Comparison of ENCODE assay signal across 13 mouse cellular contexts in the genomic region with DNA sequence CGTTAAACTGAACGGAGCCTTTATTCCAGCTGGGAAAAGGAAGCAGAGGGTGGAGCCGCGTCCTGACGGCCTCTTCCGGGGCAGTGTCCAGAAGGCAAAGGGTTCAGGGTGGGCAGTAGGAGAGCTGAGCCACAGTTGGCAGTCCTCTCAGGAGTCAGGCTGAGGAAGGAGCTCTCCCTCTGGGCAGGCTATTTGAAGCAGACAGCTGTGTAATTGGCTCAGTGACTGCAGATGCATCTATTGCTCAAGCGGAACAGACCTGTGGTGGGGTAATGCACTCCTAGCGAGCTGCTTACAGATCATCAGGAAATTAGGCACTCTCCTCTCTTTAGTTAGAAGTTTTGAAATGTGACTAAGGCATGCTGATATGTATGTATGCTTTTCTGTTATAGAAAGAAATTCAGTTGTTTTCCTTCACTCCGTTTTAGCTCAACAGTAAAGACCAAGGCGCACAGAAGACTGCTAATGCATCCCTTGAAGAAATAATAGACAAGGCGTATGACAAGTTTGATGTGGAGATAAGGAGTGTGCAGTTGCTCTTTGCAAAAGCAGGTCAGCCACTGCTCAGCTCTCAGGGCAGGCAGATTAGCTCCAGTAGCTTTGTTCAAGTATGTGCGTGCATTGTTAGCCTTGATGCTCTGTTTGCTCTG. TPM values are rescaled to one million over a fixed set of nuclear protein-coding genes. Genes with fewer than 3 reads are reported as not detected.
DNase-seq lines count a peak whose midpoint lies in the region; ATAC-seq and TF ChIP-seq lines count a peak whose summit lies in the region.
"Had no signal": no experiment of that assay in that cellular context is flagged by ENCODE, and none has a peak within 500 bp of the region (broad histone marks: within the 10 kb centered on the region; RNA-seq: fewer than 3 reads in every experiment).

No protein-coding gene starts in this region.

- H3K4me3 ChIP-seq in gastrocnemius, adult 2 months = no peak overlapping the region
- no peak overlapping the region for H3K4me3 ChIP-seq in kidney, postnatal 0 days (replicated peaks; ENCODE audit: low read depth, low read length)
- H3K4me3 ChIP-seq in kidney, embryonic 15.5 days (replicated peaks) = no peak overlapping the region
- H3K4me3 ChIP-seq in midbrain, embryonic 14.5 days (replicated peaks; ENCODE audit: low read depth, low read length) = no peak overlapping the region
- no peak overlapping the region for H3K4me3 ChIP-seq in forebrain, embryonic 10.5 days
- H3K4me3 ChIP-seq: heart, embryonic 13.5 days; liver, embryonic 15.5 days had no signal

- 0 out of 2 replicates have a peak, but pooled peaks cover 13% of the 10 kb centered on the region for H3K36me3 ChIP-seq in kidney, postnatal 0 days (ENCODE audit: insufficient read depth, low read length)
- peaks cover 35% of the 10 kb centered on the region for H3K36me3 ChIP-seq in kidney, embryonic 15.5 days
- peaks cover 36% of the 10 kb centered on the region for H3K36me3 ChIP-seq in midbrain, embryonic 14.5 days (ENCODE audit: control insufficient read depth, insufficient read depth, low read length)
- H3K36me3 ChIP-seq in forebrain, embryonic 10.5 days (replicated peaks) = peaks cover 26% of the 10 kb centered on the region

- H3K27me3 ChIP-seq in kidney, postnatal 0 days (ENCODE audit: insufficient read depth, low read length) = no peaks in the 10 kb centered on the region
- H3K27me3 ChIP-seq in kidney, embryonic 15.5 days = no peaks in the 10 kb centered on the region
- no peaks in the 10 kb centered on the region for H3K27me3 ChIP-seq in midbrain, embryonic 14.5 days (ENCODE audit: control insufficient read depth, insufficient read depth, low read length)
- H3K27me3 ChIP-seq in forebrain, embryonic 10.5 days (ENCODE audit: poor library complexity, severe bottlenecking) = no peaks in the 10 kb centered on the region
- H3K27me3 ChIP-seq: heart, embryonic 13.5 days; liver, embryonic 15.5 days had no signal

- no peak overlapping the region for H3K9ac ChIP-seq in kidney, postnatal 0 days (ENCODE audit: low read depth, low read length)
- no peak overlapping the region for H3K9ac ChIP-seq in kidney, embryonic 15.5 days
- no peak overlapping the region for H3K9ac ChIP-seq in midbrain, embryonic 14.5 days (replicated peaks; ENCODE audit: low read length)
- H3K9ac ChIP-seq: heart, embryonic 13.5 days; liver, embryonic 15.5 days had no signal

- no peak for ATAC-seq in kidney, postnatal 0 days (replicated peaks; ENCODE audit: low FRiP score, low read depth)
- ATAC-seq in kidney, embryonic 15.5 days (replicated peaks; ENCODE audit: low FRiP score) = no peak
- no peak for ATAC-seq in midbrain, embryonic 14.5 days (ENCODE audit: low FRiP score, low TSS enrichment)
- ATAC-seq: forebrain, embryonic 14.5 days had no signal

- TF ChIP-seq CTCF in gastrocnemius, adult 2 months (IDR thresholded peaks at IDR 0.05) = no peak
- TF ChIP-seq CTCF in kidney, postnatal 0 days (IDR thresholded peaks at IDR 0.05; ENCODE audit: low read depth) = no peak

- no peaks in the 10 kb centered on the region for H3K9me3 ChIP-seq in kidney, postnatal 0 days (replicated peaks; ENCODE audit: low read length)
- no peaks in the 10 kb centered on the region for H3K9me3 ChIP-seq in kidney, embryonic 15.5 days (replicated peaks)
- H3K9me3 ChIP-seq in midbrain, embryonic 14.5 days (ENCODE audit: control insufficient read depth, low read length) = no peaks in the 10 kb centered on the region
- H3K9me3 ChIP-seq in forebrain, embryonic 10.5 days = no peaks in the 10 kb centered on the region
- H3K9me3 ChIP-seq: heart, embryonic 13.5 days; liver, embryonic 15.5 days had no signal

- WGBS in kidney, postnatal 0 days = 54% methylated on average over 12 of the region's 12 CpGs
- WGBS in kidney, embryonic 15.5 days = 61% methylated on average over 12 of the region's 12 CpGs
- 17% methylated on average over 12 of the region's 12 CpGs for WGBS in midbrain, embryonic 14.5 days
- WGBS in forebrain, embryonic 10.5 days = 70% methylated on average over 12 of the region's 12 CpGs

- intact Hi-C loops in gastrocnemius, adult 2 months (cut with DNase I) = no loop called here

- H3K4me2 ChIP-seq in kidney, postnatal 0 days (ENCODE audit: low read length) = no peak overlapping the region
- H3K4me2 ChIP-seq in kidney, embryonic 15.5 days = no peak overlapping the region
- H3K4me2 ChIP-seq in midbrain, embryonic 14.5 days (ENCODE audit: low read length) = no peak overlapping the region
- H3K4me2 ChIP-seq: heart, embryonic 13.5 days; liver, embryonic 15.5 days had no signal

- H3K27ac ChIP-seq in gastrocnemius, adult 2 months = no peak overlapping the region; the same call in 1 of the 2 replicates
- H3K27ac ChIP-seq in kidney, postnatal 0 days = no peak overlapping the region
- no peak overlapping the region for H3K27ac ChIP-seq in kidney, embryonic 15.5 days
- no peak overlapping the region for H3K27ac ChIP-seq in midbrain, embryonic 14.5 days (replicated peaks; ENCODE audit: low read depth, low read length)
- H3K27ac ChIP-seq in forebrain, embryonic 10.5 days = no peak overlapping the region
- H3K27ac ChIP-seq: heart, embryonic 13.5 days; liver, embryonic 15.5 days had no signal

- H3K4me1 ChIP-seq in kidney, postnatal 0 days (replicated peaks; ENCODE audit: insufficient read depth, low read length) = no peaks in the 10 kb centered on the region
- H3K4me1 ChIP-seq in kidney, embryonic 15.5 days = 0 out of 2 replicates have a peak, but pooled peaks cover 4% of the 10 kb centered on the region
- no peaks in the 10 kb centered on the region for H3K4me1 ChIP-seq in midbrain, embryonic 14.5 days (ENCODE audit: control insufficient read depth, insufficient read depth, low read length)
- peaks cover 12% of the 10 kb centered on the region for H3K4me1 ChIP-seq in forebrain, embryonic 10.5 days
- H3K4me1 ChIP-seq: heart, embryonic 13.5 days; liver, embryonic 15.5 days had no signal

- DNase-seq in gastrocnemius, adult 2 months = peak; percentile 58
- no peak for DNase-seq in gastrocnemius, postnatal 4 days (ENCODE audit: low spot score in 2 of 2)
- peak; percentile 18 for DNase-seq in kidney, postnatal 0 days (ENCODE audit: low spot score)
- peak; percentile 54 for DNase-seq in Muller cell, postnatal 12 days (ENCODE audit: inconsistent ontology term)
- DNase-seq in midbrain, embryonic 14.5 days = peak; percentile 32
- no peak for DNase-seq in urinary bladder, postnatal 4 days (ENCODE audit: low spot score in 2 of 2)
- DNase-seq in forebrain, embryonic 10.5 days (ENCODE audit: extremely low spot score, low spot score) = no peak
- DNase-seq: lung, postnatal 14 days; right cerebral cortex, adult 18-20 months had no signal

RNA-seq across cellular contexts. Expression of a gene that starts 56.6 kb away (rescaled TPM):
- total RNA-seq in gastrocnemius, adult 2 months (2021) = 10 to 100 TPM; 26.1 to 32.9 TPM
- 10 to 100 TPM; 25.6 to 27.3 TPM for total RNA-seq in gastrocnemius, postnatal 4 days (2021)
- polyA plus RNA-seq in kidney, postnatal 0 days (2015; fragmentation: Nextera tagmentation; extraction: Ambion mirVana) = 3.6 and 3.7 TPM in 2 replicates
- polyA plus RNA-seq in kidney, embryonic 15.5 days (2015; fragmentation: Nextera tagmentation; extraction: Ambion mirVana) = 4.1 and 4.3 TPM in 2 replicates
- 16.6 and 17.1 TPM in 2 replicates for polyA plus RNA-seq in midbrain, embryonic 14.5 days (2014; fragmentation: Nextera tagmentation; extraction: Ambion mirVana)
- polyA plus RNA-seq in forebrain, embryonic 10.5 days (2016; fragmentation: Nextera tagmentation; extraction: Ambion mirVana) = 3.2 and 4.1 TPM in 2 replicates

Comparison
In these comparisons a context has a peak if more than half of its experiments do, and no peak if none do; other contexts are left out.
1. DNase-seq: peak in gastrocnemius, adult 2 months (single experiment), kidney, postnatal 0 days (single experiment), Muller cell, postnatal 12 days (single experiment) and midbrain, embryonic 14.5 days (single experiment); none in gastrocnemius, postnatal 4 days (0 of 2), urinary bladder, postnatal 4 days (0 of 2) and forebrain, embryonic 10.5 days (single experiment).